Mouse (Mus musculus): ENCODE data around the gene Vmn1r70.

DNA sequence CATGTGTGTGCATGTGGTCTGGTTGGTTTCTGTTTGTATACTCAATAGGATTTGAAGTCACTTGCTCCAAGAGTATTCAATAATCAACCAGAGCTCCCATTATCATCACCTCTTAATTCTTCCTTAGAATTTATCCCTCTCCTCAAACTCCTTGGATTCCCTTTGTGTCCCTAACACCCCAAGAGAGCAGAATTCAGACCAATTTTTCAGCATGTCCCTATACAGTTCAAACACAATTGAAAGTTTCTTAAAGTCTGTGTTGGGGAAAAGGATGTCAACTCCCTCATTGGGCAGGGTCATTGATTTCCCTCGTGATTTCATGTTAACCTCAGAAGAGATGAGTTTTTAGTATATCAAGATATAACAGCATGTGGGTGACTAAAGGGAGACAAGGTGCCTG lies at the start of gene Vmn1r70:
- TF ChIP-seq CTCF (IDR thresholded peaks at IDR 0.05; ENCODE audit: low read depth, low read length): no peak
- no peak for TF ChIP-seq POLR2A (IDR thresholded peaks at IDR 0.05; ENCODE audit: borderline replicate concordance, low read depth, low read length)
